Mouse (Mus musculus): ENCODE results near the gene Crybb1. TPM values are rescaled to one million over a fixed set of nuclear protein-coding genes. Genes with fewer than 3 reads are reported as not detected.

Crybb1 gene
- polyA plus RNA-seq, 1 experiment, result 0.28 TPM

- Histone ChIP-seq H3K27me3 (ENCODE audit: control insufficient read depth, insufficient read depth, low read length) (no peaks in the 10 kb centered on the region), H3K36me3 (ENCODE audit: control insufficient read depth, insufficient read depth, low read length) (no peaks in the 10 kb centered on the region), H3K4me3 (ENCODE audit: control insufficient read depth, low read depth, low read length) (no peak overlapping the region), H3K4me1 (ENCODE audit: control insufficient read depth, insufficient read depth, low read length) (no peaks in the 10 kb centered on the region; the same call in 1 of the 2 replicates), H3K27ac (ENCODE audit: control insufficient read depth, insufficient read depth, low read depth, low read length) (no peak overlapping the region)
- TF ChIP-seq CTCF (IDR thresholded peaks at IDR 0.05; ENCODE audit: control insufficient read depth, insufficient read depth, insufficient replicate concordance, low read depth, low read length) (no peak), POLR2A (IDR thresholded peaks at IDR 0.05; ENCODE audit: control insufficient read depth, low read depth, low read length) (no peak)
Observed at GRCm38 (mm10) chr5:112298226-112298988, 42.8 kb downstream of the Crybb1 start.

- Histone ChIP-seq H3K27ac (ENCODE audit: control insufficient read depth, insufficient read depth, low read depth, low read length) (no peak overlapping the region), H3K36me3 (ENCODE audit: control insufficient read depth, insufficient read depth, low read length) (no peaks in the 10 kb centered on the region), H3K27me3 (ENCODE audit: control insufficient read depth, insufficient read depth, low read length) (no peaks in the 10 kb centered on the region), H3K4me3 (ENCODE audit: control insufficient read depth, low read depth, low read length) (no peak overlapping the region), H3K4me1 (ENCODE audit: control insufficient read depth, insufficient read depth, low read length) (no peaks in the 10 kb centered on the region; the same call in 1 of the 2 replicates)
- TF ChIP-seq CTCF (IDR thresholded peaks at IDR 0.05; ENCODE audit: control insufficient read depth, insufficient read depth, insufficient replicate concordance, low read depth, low read length) (no peak), POLR2A (IDR thresholded peaks at IDR 0.05; ENCODE audit: control insufficient read depth, low read depth, low read length) (no peak)
Observed at GRCm38 (mm10) chr5:112299399-112299798, 43.8 kb downstream of the Crybb1 start.

- Histone ChIP-seq H3K27me3 (ENCODE audit: control insufficient read depth, insufficient read depth, low read length) (no peaks in the 10 kb centered on the region), H3K27ac (ENCODE audit: control insufficient read depth, insufficient read depth, low read depth, low read length) (no peak overlapping the region), H3K4me1 (ENCODE audit: control insufficient read depth, insufficient read depth, low read length) (no peaks in the 10 kb centered on the region; the same call in 1 of the 2 replicates), H3K4me3 (ENCODE audit: control insufficient read depth, low read depth, low read length) (no peak overlapping the region), H3K36me3 (ENCODE audit: control insufficient read depth, insufficient read depth, low read length) (no peaks in the 10 kb centered on the region)
- no peak for TF ChIP-seq POLR2A (IDR thresholded peaks at IDR 0.05; ENCODE audit: control insufficient read depth, low read depth, low read length)
Observed at GRCm38 (mm10) chr5:112300112-112300511, 44.5 kb downstream of the Crybb1 start.

GRCm38 (mm10) chr5:112300721-112301308, 45.2 kb downstream of the Crybb1 start:
- TF ChIP-seq CTCF (IDR thresholded peaks at IDR 0.05; ENCODE audit: control insufficient read depth, insufficient read depth, insufficient replicate concordance, low read depth, low read length), result no peak
- TF ChIP-seq POLR2A (IDR thresholded peaks at IDR 0.05; ENCODE audit: control insufficient read depth, low read depth, low read length), result no peak
- Histone ChIP-seq H3K27me3 (ENCODE audit: control insufficient read depth, insufficient read depth, low read length) (no peaks in the 10 kb centered on the region), H3K4me3 (ENCODE audit: control insufficient read depth, low read depth, low read length) (no peak overlapping the region), H3K27ac (ENCODE audit: control insufficient read depth, insufficient read depth, low read depth, low read length) (no peak overlapping the region), H3K4me1 (ENCODE audit: control insufficient read depth, insufficient read depth, low read length) (no peaks in the 10 kb centered on the region; the same call in 1 of the 2 replicates), H3K36me3 (ENCODE audit: control insufficient read depth, insufficient read depth, low read length) (no peaks in the 10 kb centered on the region)

GRCm38 (mm10) chr5:112301694-112302093, 46.1 kb downstream of the Crybb1 start:
- no peak overlapping the region for H3K4me3 ChIP-seq (ENCODE audit: control insufficient read depth, low read depth, low read length)

GRCm38 (mm10) chr5:112302310-112302709, 46.7 kb downstream of the Crybb1 start:
- Histone ChIP-seq H3K4me3 (ENCODE audit: control insufficient read depth, low read depth, low read length) (no peak overlapping the region), H3K36me3 (ENCODE audit: control insufficient read depth, insufficient read depth, low read length) (no peaks in the 10 kb centered on the region), H3K4me1 (ENCODE audit: control insufficient read depth, insufficient read depth, low read length) (no peaks in the 10 kb centered on the region), H3K27ac (ENCODE audit: control insufficient read depth, insufficient read depth, low read depth, low read length) (no peak overlapping the region), H3K27me3 (ENCODE audit: control insufficient read depth, insufficient read depth, low read length) (no peaks in the 10 kb centered on the region)
- TF ChIP-seq CTCF (IDR thresholded peaks at IDR 0.05; ENCODE audit: control insufficient read depth, insufficient read depth, insufficient replicate concordance, low read depth, low read length) (no peak), POLR2A (IDR thresholded peaks at IDR 0.05; ENCODE audit: control insufficient read depth, low read depth, low read length) (no peak)

More at GRCm38 (mm10) chr5:112301694-112302093, 46.1 kb downstream of the Crybb1 start:
- Histone ChIP-seq H3K27me3 (ENCODE audit: control insufficient read depth, insufficient read depth, low read length) (no peaks in the 10 kb centered on the region), H3K36me3 (ENCODE audit: control insufficient read depth, insufficient read depth, low read length) (no peaks in the 10 kb centered on the region), H3K27ac (ENCODE audit: control insufficient read depth, insufficient read depth, low read depth, low read length) (no peak overlapping the region), H3K4me1 (ENCODE audit: control insufficient read depth, insufficient read depth, low read length) (no peaks in the 10 kb centered on the region; the same call in 1 of the 2 replicates)
- TF ChIP-seq CTCF (IDR thresholded peaks at IDR 0.05; ENCODE audit: control insufficient read depth, insufficient read depth, insufficient replicate concordance, low read depth, low read length) (no peak), POLR2A (IDR thresholded peaks at IDR 0.05; ENCODE audit: control insufficient read depth, low read depth, low read length) (no peak)

- no peaks in the 10 kb centered on the region for H3K4me1 ChIP-seq (ENCODE audit: control insufficient read depth, insufficient read depth, low read length)
- no peaks in the 10 kb centered on the region for H3K27me3 ChIP-seq (ENCODE audit: control insufficient read depth, insufficient read depth, low read length)
- H3K27ac ChIP-seq (ENCODE audit: control insufficient read depth, insufficient read depth, low read depth, low read length), result no peak overlapping the region
- H3K36me3 ChIP-seq (ENCODE audit: control insufficient read depth, insufficient read depth, low read length), result no peaks in the 10 kb centered on the region
- H3K4me3 ChIP-seq (ENCODE audit: control insufficient read depth, low read depth, low read length), result no peak overlapping the region
- TF ChIP-seq POLR2A (IDR thresholded peaks at IDR 0.05; ENCODE audit: control insufficient read depth, low read depth, low read length) (no peak), CTCF (IDR thresholded peaks at IDR 0.05; ENCODE audit: control insufficient read depth, insufficient read depth, insufficient replicate concordance, low read depth, low read length) (no peak)
Observed at GRCm38 (mm10) chr5:112305842-112306241, 50.2 kb downstream of the Crybb1 start.

Measured in testis, adult 2 months (tissue).